Mouse (Mus musculus) stomach, postnatal 0 days (tissue): ENCODE results near the gene Smoc1.

Experiments used
- CTCF ChIP-seq: IDR thresholded peaks from 2 replicates; pipeline ENCODE4 v1.5.1; 2016; ENCODE audit warnings: antibody characterized with exemption, low read depth, mild to moderate bottlenecking, moderate library complexity
- EP300 ChIP-seq: optimal IDR thresholded peaks from 2 replicates; pipeline ENCODE3; 2016; ENCODE audit warnings: antibody characterized with exemption

GRCm38 (mm10) chr12:81061831-81062361, 35.3 kb downstream of the Smoc1 start:
- TF ChIP-seq CTCF (no peak), EP300 (no peak)
